Mouse (Mus musculus) erythroblast, embryonic 14.5 days (primary cell): ENCODE measurements around the gene Olfr283. TPM values are rescaled to one million over a fixed set of nuclear protein-coding genes. Genes with fewer than 3 reads are reported as not detected.

Experiments
- H3K27me3 ChIP-seq: 2 replicates; pipeline ENCODE4 v1.6.1; 2012; ENCODE audit warnings: inconsistent platforms; ENCODE audit not compliant: control insufficient read depth
- H3K36me3 ChIP-seq: 2 replicates; pipeline ENCODE4 v1.6.1; 2012; ENCODE audit warnings: mild to moderate bottlenecking, inconsistent platforms; ENCODE audit not compliant: control insufficient read depth
- H3K4me1 ChIP-seq: 2 replicates; pipeline ENCODE4 v1.6.1; 2012; ENCODE audit warnings: inconsistent platforms; ENCODE audit not compliant: control insufficient read depth
- H3K4me3 ChIP-seq: replicated peaks from 2 replicates; pipeline ENCODE3; 2012; ENCODE audit warnings: moderate library complexity, mild to moderate bottlenecking, inconsistent platforms
- H3K9me3 ChIP-seq: 2 replicates; pipeline ENCODE4 v1.6.1; 2012; ENCODE audit warnings: low read length, inconsistent platforms, mixed read lengths; ENCODE audit not compliant: control insufficient read depth
- GATA1 ChIP-seq: IDR thresholded peaks from 2 replicates; pipeline ENCODE4 v1.6.1; 2012; ENCODE audit warnings: low read length, inconsistent platforms, mixed read lengths
- TAL1 ChIP-seq: IDR thresholded peaks from 3 replicates; pipeline ENCODE4 v1.6.1; 2012; ENCODE audit warnings: low read length, inconsistent platforms, mixed read lengths
- polyA plus RNA-seq: library from polyadenylated mRNA; stranded (reverse); fragments of >175 nt; gene quantifications from 2 replicates; pipeline ENCODE4 v1.2.3, GENCODE M21; 2012

The Olfr283 gene
- polyA plus RNA-seq, 1 experiment = not detected

GRCm38 (mm10) chr15:98409635-98410034 is 28.9 kb upstream of the Olfr283 start:
- H3K4me1 ChIP-seq = no peaks in the 10 kb centered on the region
- H3K27me3 ChIP-seq = no peaks in the 10 kb centered on the region
- TF ChIP-seq TAL1 (no peak), GATA1 (no peak)
- no peaks in the 10 kb centered on the region for H3K36me3 ChIP-seq
- no peak overlapping the region for H3K4me3 ChIP-seq
- H3K9me3 ChIP-seq = 0 out of 2 replicates have a peak, but pooled peaks cover 6% of the 10 kb centered on the region

GRCm38 (mm10) chr15:98408406-98409060 is 27.8 kb upstream of the Olfr283 start:
- no peaks in the 10 kb centered on the region for H3K27me3 ChIP-seq
- no peak for TF ChIP-seq GATA1
- no peak for TF ChIP-seq TAL1
- H3K36me3 ChIP-seq = no peaks in the 10 kb centered on the region
- no peaks in the 10 kb centered on the region for H3K4me1 ChIP-seq
- no peak overlapping the region for H3K4me3 ChIP-seq
- H3K9me3 ChIP-seq = 0 out of 2 replicates have a peak, but pooled peaks cover 6% of the 10 kb centered on the region

GRCm38 (mm10) chr15:98402356-98402755 is 21.6 kb upstream of the Olfr283 start:
- Histone ChIP-seq H3K9me3 (no peaks in the 10 kb centered on the region), H3K4me1 (no peaks in the 10 kb centered on the region)
- no peak for TF ChIP-seq GATA1
- no peak for TF ChIP-seq TAL1

GRCm38 (mm10) chr15:98397136-98397535 is 16.4 kb upstream of the Olfr283 start:
- no peaks in the 10 kb centered on the region for H3K36me3 ChIP-seq
- H3K27me3 ChIP-seq = no peaks in the 10 kb centered on the region
- H3K9me3 ChIP-seq = peaks cover 2% of the 10 kb centered on the region; the same call in 1 of the 2 replicates
- H3K4me1 ChIP-seq = no peaks in the 10 kb centered on the region
- no peak overlapping the region for H3K4me3 ChIP-seq
- TF ChIP-seq GATA1 = no peak
- no peak for TF ChIP-seq TAL1

More at GRCm38 (mm10) chr15:98402356-98402755, 21.6 kb upstream of the Olfr283 start:
- H3K36me3 ChIP-seq = no peaks in the 10 kb centered on the region
- H3K4me3 ChIP-seq = no peak overlapping the region
- H3K27me3 ChIP-seq = no peaks in the 10 kb centered on the region

DNA sequence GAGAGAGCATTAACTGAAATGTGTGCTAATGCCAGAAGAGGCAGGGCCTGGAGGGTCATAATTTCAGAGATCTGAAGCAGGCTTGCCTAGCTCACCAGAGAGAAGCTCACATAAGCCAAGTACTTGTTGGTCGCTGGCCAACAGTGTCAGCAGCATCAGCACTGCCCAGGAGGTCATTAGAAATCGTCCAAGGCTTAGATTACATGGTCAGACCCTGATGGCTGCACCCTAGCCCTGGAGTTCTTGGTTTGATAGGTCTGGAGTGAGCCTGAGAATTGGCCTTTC is 11.1 kb upstream of the Olfr283 start:
- no peak for TF ChIP-seq GATA1
- TF ChIP-seq TAL1 = no peak
- Histone ChIP-seq H3K4me1 (no peaks in the 10 kb centered on the region), H3K27me3 (no peaks in the 10 kb centered on the region), H3K9me3 (peaks cover 2% of the 10 kb centered on the region; the same call in 1 of the 2 replicates), H3K36me3 (no peaks in the 10 kb centered on the region), H3K4me3 (no peak overlapping the region)

- Histone ChIP-seq H3K9me3 (peaks cover 2% of the 10 kb centered on the region; the same call in 1 of the 2 replicates), H3K4me1 (no peaks in the 10 kb centered on the region), H3K4me3 (no peak overlapping the region), H3K36me3 (no peaks in the 10 kb centered on the region), H3K27me3 (no peaks in the 10 kb centered on the region)
- TF ChIP-seq GATA1 (no peak), TAL1 (no peak)
These were observed 10.5 kb upstream of the Olfr283 start for GRCm38 (mm10) chr15:98391081-98391902.

DNA sequence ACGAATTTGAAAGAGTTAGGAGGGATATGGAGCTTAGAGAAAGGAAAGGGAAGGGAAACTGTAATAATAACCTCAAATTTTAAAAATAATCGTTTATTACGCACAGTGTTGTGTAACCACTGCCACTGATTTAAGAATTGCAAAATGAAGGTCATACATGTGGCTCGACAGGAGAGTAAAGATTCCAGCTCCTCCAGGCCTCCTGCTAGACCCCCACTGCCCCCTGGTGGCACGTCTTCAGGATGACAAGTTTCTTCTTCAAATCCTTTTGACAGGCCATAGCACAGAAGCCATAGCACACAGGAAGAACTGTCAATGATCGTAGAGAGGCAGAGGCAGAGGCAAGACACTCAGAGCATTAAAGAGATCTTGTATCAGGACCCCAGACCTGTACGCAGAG is 9.1 kb upstream of the Olfr283 start:
- no peaks in the 10 kb centered on the region for H3K36me3 ChIP-seq
- H3K27me3 ChIP-seq = no peaks in the 10 kb centered on the region
- H3K4me1 ChIP-seq = no peaks in the 10 kb centered on the region
- no peak overlapping the region for H3K4me3 ChIP-seq
- H3K9me3 ChIP-seq = no peaks in the 10 kb centered on the region
- TF ChIP-seq GATA1 (no peak), TAL1 (no peak)

- H3K27me3 ChIP-seq = no peaks in the 10 kb centered on the region
- H3K36me3 ChIP-seq = no peaks in the 10 kb centered on the region
- no peaks in the 10 kb centered on the region for H3K4me1 ChIP-seq
- TF ChIP-seq TAL1 (no peak), GATA1 (no peak)
- no peak overlapping the region for H3K4me3 ChIP-seq
- no peaks in the 10 kb centered on the region for H3K9me3 ChIP-seq
These were observed 6.9 kb upstream of the Olfr283 start for GRCm38 (mm10) chr15:98387621-98388020.

- Histone ChIP-seq H3K9me3 (peaks cover 8% of the 10 kb centered on the region), H3K4me3 (no peak overlapping the region), H3K27me3 (no peaks in the 10 kb centered on the region), H3K36me3 (no peaks in the 10 kb centered on the region), H3K4me1 (no peaks in the 10 kb centered on the region)
- TF ChIP-seq GATA1 = no peak
- no peak for TF ChIP-seq TAL1
These were observed 2.5 kb downstream of the Olfr283 start for GRCm38 (mm10) chr15:98378209-98378608.
